Mouse (Mus musculus): Measurements from ENCODE around the gene Atp6v0a4.
A peak's percentile ranks its signal among the peaks of the same experiment; 100 is the strongest.

Atp6v0a4 gene

GRCm38 (mm10) chr6:38072137-38072796 lies 52.1 kb downstream of the Atp6v0a4 start:
- DNase-seq: no peak

GRCm38 (mm10) chr6:38071256-38071655 lies 53.1 kb downstream of the Atp6v0a4 start:
- no peak for DNase-seq

DNA sequence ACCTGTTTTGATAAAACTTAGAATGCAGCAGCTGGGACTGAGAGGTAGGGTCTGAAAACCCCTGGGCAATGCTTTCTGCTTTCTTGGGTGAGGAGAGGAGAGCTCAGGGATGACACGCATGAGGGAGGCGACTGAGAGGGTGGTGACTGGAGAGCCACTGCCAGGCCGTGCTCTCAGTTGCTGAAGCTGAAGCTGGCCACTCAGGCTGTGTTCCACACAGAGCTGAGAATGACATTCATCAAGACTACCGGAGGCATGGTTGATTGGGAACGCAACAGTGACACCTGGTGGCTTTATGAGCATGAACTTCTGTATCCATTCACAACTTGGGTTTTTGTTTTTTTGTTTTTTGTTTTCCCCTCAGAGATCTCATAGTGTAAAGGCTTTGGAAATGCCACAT lies 58.2 kb downstream of the Atp6v0a4 start:
- DNase-seq: peak; percentile 53

DNA sequence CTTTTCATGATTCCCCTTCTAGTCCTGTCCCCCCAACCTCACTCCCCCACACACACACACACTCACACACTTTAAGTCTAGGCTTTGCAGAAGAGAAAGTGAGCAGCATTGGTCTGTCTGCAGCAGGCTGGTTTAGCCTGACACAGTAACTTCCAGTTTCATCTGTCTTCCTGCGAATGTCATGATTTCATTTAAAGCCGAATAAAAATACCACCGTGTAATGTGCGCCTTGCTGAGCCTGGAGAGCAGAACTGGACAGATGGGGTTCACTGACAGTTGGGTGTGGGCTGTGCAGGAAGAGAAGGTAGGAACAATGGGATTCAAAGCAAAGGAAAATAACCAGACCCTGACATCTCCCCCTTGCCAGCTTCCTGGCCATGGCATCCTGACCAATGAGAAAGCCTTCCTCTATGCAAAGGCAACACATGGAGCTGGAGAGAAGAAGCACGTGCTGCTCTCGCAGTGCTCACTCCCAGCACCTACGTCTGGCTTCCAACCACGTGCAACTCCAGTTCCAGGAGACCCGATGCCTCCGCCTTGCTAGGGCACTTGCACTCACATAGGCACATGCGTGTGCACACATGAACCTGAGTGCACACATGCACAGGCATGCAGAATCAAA lies 58.8 kb downstream of the Atp6v0a4 start:
- peak; percentile 14 for DNase-seq

GRCm38 (mm10) chr6:38065122-38065500 lies 59.3 kb downstream of the Atp6v0a4 start:
- DNase-seq: peak; percentile 61

GRCm38 (mm10) chr6:38064621-38065020 lies 59.8 kb downstream of the Atp6v0a4 start:
- DNase-seq: no peak

- DNase-seq: no peak
Observed at GRCm38 (mm10) chr6:38058805-38059204, 65.6 kb downstream of the Atp6v0a4 start.

GRCm38 (mm10) chr6:38055471-38056330 lies 68.7 kb downstream of the Atp6v0a4 start:
- DNase-seq: no peak

- DNase-seq: no peak
Observed at GRCm38 (mm10) chr6:38049601-38050000, 74.8 kb downstream of the Atp6v0a4 start.

GRCm38 (mm10) chr6:38048800-38049561 lies 75.4 kb downstream of the Atp6v0a4 start:
- peak; percentile 22 for DNase-seq

GRCm38 (mm10) chr6:38048003-38048402 lies 76.4 kb downstream of the Atp6v0a4 start:
- no peak for DNase-seq

DNA sequence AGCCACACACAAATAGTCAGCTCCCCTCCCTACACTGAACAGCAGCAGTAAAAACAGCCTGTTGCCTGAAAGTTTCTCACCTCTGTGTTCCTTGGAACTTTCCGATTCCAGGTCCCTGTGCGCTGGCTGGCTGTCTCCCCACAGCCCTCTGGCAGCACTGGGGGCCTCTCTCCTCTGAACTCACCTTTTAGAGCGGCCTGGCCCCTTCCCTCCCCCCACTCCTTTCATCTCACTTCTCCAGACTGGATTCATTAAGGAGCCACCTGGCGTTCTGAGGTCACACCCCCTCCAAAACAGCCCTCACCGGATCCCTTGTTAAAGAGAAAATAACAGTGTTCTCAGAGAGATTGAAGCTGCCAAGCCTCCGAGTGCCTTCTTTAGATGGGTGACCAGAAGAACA lies 77.5 kb downstream of the Atp6v0a4 start, which contains the start of gene Svopl:
TSS of gene Svopl (minus strand) at position 159 of the 400 bp plus-strand sequence.
- no peak for DNase-seq

- DNase-seq: peak; percentile 10
Observed at GRCm38 (mm10) chr6:38032801-38033566, 91.4 kb downstream of the Atp6v0a4 start.

GRCm38 (mm10) chr6:38031924-38032540 lies 92.4 kb downstream of the Atp6v0a4 start:
- DNase-seq: peak; percentile 40

DNA sequence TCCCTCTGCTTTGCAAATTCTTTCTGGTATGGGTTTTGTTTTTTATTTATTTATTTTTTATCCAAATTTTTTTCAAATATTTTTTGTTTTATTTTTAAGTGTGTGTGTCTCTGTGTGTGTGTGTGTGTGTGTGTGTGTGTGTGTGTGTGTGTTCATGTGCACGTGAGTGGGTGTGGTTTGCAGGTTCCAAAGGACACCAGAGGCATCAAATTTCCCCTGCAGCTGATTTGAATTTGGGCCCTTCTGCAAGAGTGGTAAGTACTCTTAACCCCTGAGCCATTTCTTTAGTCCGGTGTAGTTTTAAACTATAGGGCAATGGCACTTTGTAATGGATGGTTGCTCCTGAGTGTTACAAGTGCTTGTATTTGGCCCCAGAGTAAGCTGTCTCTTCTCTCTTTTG lies 96.2 kb downstream of the Atp6v0a4 start:
- no peak for DNase-seq

GRCm38 (mm10) chr6:38027771-38028170 lies 96.6 kb downstream of the Atp6v0a4 start:
- DNase-seq: no peak

GRCm38 (mm10) chr6:38023284-38023683 lies 101.1 kb downstream of the Atp6v0a4 start:
- DNase-seq: no peak

- no peak for DNase-seq
Observed at GRCm38 (mm10) chr6:38021406-38021805, 103.0 kb downstream of the Atp6v0a4 start.

- DNase-seq: no peak
Observed at GRCm38 (mm10) chr6:38012829-38013228, 111.6 kb downstream of the Atp6v0a4 start.

GRCm38 (mm10) chr6:38007459-38007858 lies 116.9 kb downstream of the Atp6v0a4 start:
- DNase-seq: peak; percentile 32
